Mouse (Mus musculus): ENCODE measurements around the gene Cdh15. TPM values are rescaled to one million over a fixed set of nuclear protein-coding genes. Genes with fewer than 3 reads are reported as not detected.
A peak's percentile ranks its signal among the peaks of the same experiment; 100 is the strongest.

Gene Cdh15
- polyA plus RNA-seq, 1 experiment from 2014 or later = 5.4 TPM

DNA sequence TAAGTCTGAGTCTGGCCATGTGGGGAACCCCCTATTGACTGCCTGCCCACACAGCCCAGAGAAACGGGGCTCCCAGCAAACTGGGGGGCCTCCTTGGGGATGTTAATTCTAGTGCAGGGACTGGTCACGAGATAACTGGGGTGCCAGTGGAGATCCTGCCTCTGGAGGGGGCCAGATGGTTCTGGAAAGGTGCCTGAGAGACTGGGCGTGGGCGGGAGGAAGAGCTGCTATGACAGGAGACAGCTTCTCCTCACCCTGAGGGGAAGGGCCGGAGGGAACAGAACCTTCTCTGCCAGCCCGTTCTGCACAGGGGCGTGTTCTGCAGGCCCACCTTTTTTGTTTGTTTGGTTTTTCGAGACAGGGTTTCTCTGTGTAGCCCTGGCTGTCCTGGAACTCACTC lies 18.5 kb downstream of the Cdh15 start:
- H3K4me1 ChIP-seq = peaks cover 11% of the 10 kb centered on the region; the same call in 1 of the 2 replicates
- no peak overlapping the region for H3K4me3 ChIP-seq
- no peak overlapping the region for H3K4me2 ChIP-seq (replicated peaks)
- H3K27me3 ChIP-seq (replicated peaks) = no peaks in the 10 kb centered on the region; the same call in 1 of the 2 replicates
- ATAC-seq (ENCODE audit: low FRiP score, low read depth) = no peak
- H3K9me3 ChIP-seq = peaks cover 12% of the 10 kb centered on the region; the same call in 1 of the 2 replicates
- 79% methylated on average over 8 of the region's 8 CpGs for WGBS
- no peak overlapping the region for H3K27ac ChIP-seq
- no peak overlapping the region for H3K9ac ChIP-seq
- no peaks in the 10 kb centered on the region for H3K36me3 ChIP-seq

DNA sequence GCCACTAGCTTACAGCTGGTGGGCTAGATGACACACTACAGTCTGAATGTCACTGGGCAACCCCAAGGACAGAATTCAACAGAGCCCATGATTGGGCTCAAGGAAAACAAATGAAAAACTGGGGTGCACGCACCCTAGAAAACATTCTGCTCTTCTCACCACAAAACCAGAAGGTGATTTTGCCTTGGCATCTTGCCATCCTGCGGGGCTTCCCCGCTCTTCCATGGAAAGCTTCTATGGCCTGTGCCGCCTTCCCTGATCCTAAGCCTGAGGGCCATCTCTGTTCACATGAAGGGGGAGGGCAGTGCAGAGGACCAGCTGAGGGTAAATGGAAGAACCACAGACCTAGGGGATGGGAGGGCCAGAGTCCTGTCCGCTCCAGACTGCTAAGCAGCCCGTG lies 20.2 kb downstream of the Cdh15 start:
- Histone ChIP-seq H3K36me3 (no peaks in the 10 kb centered on the region), H3K9ac (no peak overlapping the region), H3K27ac (no peak overlapping the region), H3K9me3 (peaks cover 12% of the 10 kb centered on the region; the same call in 1 of the 2 replicates), H3K4me3 (no peak overlapping the region), H3K4me1 (peaks cover 11% of the 10 kb centered on the region; the same call in 1 of the 2 replicates), H3K4me2 (replicated peaks) (no peak overlapping the region), H3K27me3 (replicated peaks) (no peaks in the 10 kb centered on the region; the same call in 1 of the 2 replicates)
- ATAC-seq (ENCODE audit: low FRiP score, low read depth) = no peak
- WGBS = 93% methylated on average over 6 of the region's 6 CpGs

DNA sequence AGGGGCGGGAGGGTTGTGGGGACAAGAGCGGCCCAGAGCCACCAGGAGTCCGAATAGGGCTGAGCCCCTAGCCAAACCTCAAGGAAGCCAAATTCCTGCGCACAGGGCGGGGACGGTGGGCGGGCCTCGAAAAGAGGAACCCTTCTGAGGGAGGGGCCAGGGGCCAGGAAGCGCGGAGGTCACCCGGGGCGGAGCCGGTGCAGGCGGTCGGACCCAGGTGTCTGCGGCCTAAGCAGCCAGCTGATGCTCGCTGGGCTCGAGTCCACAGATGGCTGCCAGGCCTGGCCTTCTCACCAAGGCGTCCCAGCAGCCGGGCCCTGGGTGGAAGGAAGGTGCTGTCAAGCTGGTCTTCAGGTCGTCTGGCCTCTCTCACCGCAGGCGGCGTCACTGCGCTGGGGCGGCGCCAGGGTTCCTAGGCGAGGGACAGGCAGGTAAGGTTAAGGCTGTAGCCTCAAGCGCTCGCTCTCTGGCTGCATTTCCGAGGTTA lies 22.7 kb downstream of the Cdh15 start:
- Histone ChIP-seq H3K4me1 (peaks cover 8% of the 10 kb centered on the region; the same call in 1 of the 2 replicates), H3K4me3 (no peak overlapping the region), H3K27ac (no peak overlapping the region), H3K9ac (no peak overlapping the region), H3K9me3 (0 out of 2 replicates have a peak, but pooled peaks cover under 1% of the 10 kb centered on the region), H3K4me2 (replicated peaks) (peak overlapping the region; percentile 40), H3K27me3 (replicated peaks) (no peaks in the 10 kb centered on the region; the same call in 1 of the 2 replicates), H3K36me3 (no peaks in the 10 kb centered on the region)
- 16% methylated on average over 31 of the region's 31 CpGs for WGBS
- ATAC-seq (ENCODE audit: low FRiP score, low read depth) = no peak

DNA sequence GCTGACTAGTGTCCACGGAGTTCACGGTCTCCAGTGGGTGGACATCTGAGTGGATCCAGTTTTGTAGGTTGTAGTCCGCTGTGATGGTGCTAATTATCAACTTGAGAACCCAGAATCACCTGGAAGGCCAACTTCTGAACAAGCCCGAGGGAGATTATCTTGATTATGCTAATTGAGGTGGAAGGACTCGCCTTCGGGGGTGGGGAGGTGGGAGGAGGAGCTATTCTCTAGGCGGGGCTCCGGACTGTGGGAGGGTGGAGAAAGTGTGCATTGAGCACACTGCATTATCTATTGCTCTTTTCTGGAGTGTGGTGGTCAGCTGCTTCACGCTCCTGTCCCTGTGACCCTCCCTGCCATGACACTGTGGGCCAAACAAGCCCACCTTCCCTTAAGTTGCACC lies 23.9 kb downstream of the Cdh15 start:
- Histone ChIP-seq H3K36me3 (no peaks in the 10 kb centered on the region), H3K4me3 (no peak overlapping the region), H3K27me3 (replicated peaks) (no peaks in the 10 kb centered on the region; the same call in 1 of the 2 replicates), H3K9ac (no peak overlapping the region), H3K4me1 (peaks cover 8% of the 10 kb centered on the region; the same call in 1 of the 2 replicates), H3K4me2 (replicated peaks) (no peak overlapping the region), H3K9me3 (no peaks in the 10 kb centered on the region), H3K27ac (no peak overlapping the region)
- WGBS = 77% methylated on average over 9 of the region's 9 CpGs
- no peak for ATAC-seq (ENCODE audit: low FRiP score, low read depth)

DNA sequence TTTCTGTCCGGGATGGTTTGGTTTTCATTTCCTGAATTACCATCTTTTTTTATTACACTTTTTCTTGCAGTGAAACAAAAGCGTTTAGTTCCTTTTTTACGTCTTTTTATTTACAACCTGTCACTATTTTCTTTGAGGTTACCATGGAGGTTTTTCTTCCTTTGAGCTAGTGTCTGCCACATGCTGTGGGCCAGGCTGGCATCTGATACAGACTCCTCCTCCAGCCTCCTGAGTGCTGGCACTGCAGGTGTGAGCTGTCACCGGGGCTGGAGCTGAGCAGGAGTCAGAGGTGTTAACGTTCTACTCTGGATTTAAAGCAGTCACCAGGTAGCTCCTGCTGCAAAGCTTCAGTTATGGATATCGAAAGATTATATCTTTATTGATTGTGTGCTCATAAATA lies 25.4 kb downstream of the Cdh15 start:
- Histone ChIP-seq H3K9me3 (no peaks in the 10 kb centered on the region), H3K27me3 (replicated peaks) (no peaks in the 10 kb centered on the region; the same call in 1 of the 2 replicates), H3K9ac (no peak overlapping the region), H3K4me3 (no peak overlapping the region), H3K4me1 (peaks cover 8% of the 10 kb centered on the region; the same call in 1 of the 2 replicates), H3K4me2 (replicated peaks) (no peak overlapping the region), H3K27ac (no peak overlapping the region), H3K36me3 (no peaks in the 10 kb centered on the region)
- 27% methylated on average over 6 of the region's 6 CpGs for WGBS
- ATAC-seq (ENCODE audit: low FRiP score, low read depth) = no peak

DNA sequence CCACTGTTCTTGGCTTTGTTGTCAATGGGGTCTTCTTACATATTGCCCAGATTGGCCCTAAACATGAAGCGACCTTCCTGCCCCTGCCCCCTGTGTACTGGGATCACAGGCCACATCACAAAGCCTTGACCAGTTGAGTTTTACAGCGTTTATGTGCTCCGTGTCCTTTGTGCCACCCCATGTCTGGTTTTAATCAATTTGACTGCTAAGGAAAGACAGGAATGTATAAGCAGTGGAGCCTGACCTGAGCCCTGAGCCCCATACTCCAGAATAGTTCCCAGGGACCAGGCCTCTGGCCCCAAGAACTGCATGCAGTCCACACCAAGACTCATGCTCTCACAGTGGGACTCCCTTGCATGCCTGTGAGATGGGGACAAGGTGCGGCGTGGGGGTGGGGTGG lies 27.4 kb downstream of the Cdh15 start:
- WGBS = 67% methylated on average over 5 of the region's 5 CpGs
- Histone ChIP-seq H3K9me3 (no peaks in the 10 kb centered on the region), H3K27me3 (replicated peaks) (no peaks in the 10 kb centered on the region), H3K4me3 (no peak overlapping the region), H3K36me3 (no peaks in the 10 kb centered on the region), H3K4me1 (peaks cover 12% of the 10 kb centered on the region), H3K27ac (no peak overlapping the region), H3K4me2 (replicated peaks) (no peak overlapping the region), H3K9ac (no peak overlapping the region)
- ATAC-seq (ENCODE audit: low FRiP score, low read depth) = no peak

DNA sequence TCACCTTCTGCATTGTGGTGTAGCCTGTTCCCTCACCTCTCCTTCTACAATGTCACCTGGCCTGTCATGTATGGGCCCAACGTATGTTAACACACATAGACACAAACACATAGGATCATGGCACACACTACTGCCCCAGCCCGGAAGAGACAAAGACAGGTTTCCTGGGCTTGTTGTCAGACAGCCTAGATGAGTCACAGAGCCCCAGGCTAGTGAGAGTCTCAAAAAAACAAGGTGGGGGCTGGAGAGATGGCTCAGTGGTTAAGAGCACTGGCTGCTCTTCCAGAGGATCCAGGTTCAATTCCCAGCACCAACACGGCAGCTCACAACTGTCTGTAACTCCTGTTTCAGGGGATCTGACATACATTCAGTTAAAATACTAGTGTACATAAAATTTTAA lies 30.5 kb downstream of the Cdh15 start:
- H3K9ac ChIP-seq = no peak overlapping the region
- H3K4me3 ChIP-seq = no peak overlapping the region
- H3K4me1 ChIP-seq = peaks cover 9% of the 10 kb centered on the region
- H3K36me3 ChIP-seq = peaks cover 14% of the 10 kb centered on the region
- no peaks in the 10 kb centered on the region for H3K27me3 ChIP-seq (replicated peaks)
- ATAC-seq (ENCODE audit: low FRiP score, low read depth) = no peak
- H3K4me2 ChIP-seq (replicated peaks) = no peak overlapping the region
- H3K27ac ChIP-seq = no peak overlapping the region
- no peaks in the 10 kb centered on the region for H3K9me3 ChIP-seq
- WGBS = 91% methylated on average over 3 of the region's 3 CpGs

DNA sequence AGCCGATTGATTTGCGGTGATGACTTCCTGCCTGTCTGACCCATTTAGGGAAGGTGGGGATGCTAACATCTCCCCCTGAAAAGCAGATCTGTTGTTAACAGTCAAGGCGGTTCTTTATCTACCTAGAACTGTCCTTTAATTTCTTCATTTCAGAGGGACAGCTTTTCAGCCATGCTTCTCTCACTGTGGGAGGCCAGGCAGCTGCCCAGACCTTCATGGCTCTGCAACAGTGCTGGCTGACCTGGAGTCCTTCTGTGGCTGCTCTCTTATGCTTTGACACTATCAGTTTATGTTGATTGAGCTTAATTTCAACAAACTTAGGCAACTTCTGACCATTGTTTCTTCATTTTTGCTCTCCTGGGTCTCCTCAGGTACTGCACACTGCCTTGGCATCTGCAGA lies 32.5 kb downstream of the Cdh15 start:
- Histone ChIP-seq H3K27me3 (replicated peaks) (no peaks in the 10 kb centered on the region), H3K27ac (no peak overlapping the region), H3K4me3 (no peak overlapping the region), H3K36me3 (peaks cover 34% of the 10 kb centered on the region), H3K4me2 (replicated peaks) (no peak overlapping the region), H3K9ac (no peak overlapping the region), H3K4me1 (peaks cover 9% of the 10 kb centered on the region), H3K9me3 (no peaks in the 10 kb centered on the region)
- WGBS = 31% methylated on average over 3 of the region's 3 CpGs
- no peak for ATAC-seq (ENCODE audit: low FRiP score, low read depth)

DNA sequence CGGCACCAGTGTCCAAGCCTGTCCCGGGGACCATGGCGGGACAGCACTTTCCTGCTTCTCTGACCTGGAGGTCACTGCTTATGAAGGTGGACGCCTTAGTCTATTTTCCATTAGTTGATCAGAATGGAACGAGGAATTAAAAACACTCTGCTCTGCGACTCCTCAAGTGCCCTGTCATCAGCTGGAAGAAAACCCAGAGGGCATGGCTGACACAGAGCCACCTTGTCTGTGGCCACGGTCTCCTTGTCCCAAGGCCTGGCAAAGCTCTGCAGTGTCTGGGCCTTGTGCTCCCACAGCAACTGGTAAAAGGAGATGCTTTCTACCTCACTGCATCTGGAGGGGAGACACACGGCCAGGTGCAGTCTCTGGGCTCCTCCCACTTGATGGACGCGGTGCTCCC lies 35.9 kb downstream of the Cdh15 start:
- Histone ChIP-seq H3K9ac (no peak overlapping the region), H3K4me1 (peaks cover 9% of the 10 kb centered on the region), H3K4me3 (no peak overlapping the region), H3K36me3 (peaks cover 67% of the 10 kb centered on the region), H3K9me3 (no peaks in the 10 kb centered on the region), H3K27me3 (replicated peaks) (no peaks in the 10 kb centered on the region), H3K27ac (no peak overlapping the region), H3K4me2 (replicated peaks) (no peak overlapping the region)
- ATAC-seq (ENCODE audit: low FRiP score, low read depth) = no peak
- WGBS = 90% methylated on average over 10 of the region's 10 CpGs

DNA sequence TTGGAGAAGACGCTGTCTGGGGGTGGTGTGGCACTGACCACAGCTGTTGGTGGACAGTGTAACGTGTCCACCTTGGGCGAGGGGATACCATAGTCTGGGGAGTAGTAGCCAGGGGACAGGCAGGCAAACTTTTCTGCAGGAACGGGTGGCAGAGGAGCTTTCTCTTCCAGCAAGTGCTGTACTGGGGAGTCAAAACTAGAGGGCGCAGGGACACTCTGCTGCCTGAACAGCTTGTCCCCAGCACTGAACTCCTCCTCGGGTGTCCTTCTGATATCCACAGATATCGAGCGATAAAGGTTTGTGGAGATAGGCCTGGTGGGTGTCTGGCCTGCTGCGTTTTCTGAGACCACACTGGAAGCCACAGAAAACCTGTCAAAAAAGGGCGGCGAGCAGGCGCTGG lies 43.7 kb downstream of the Cdh15 start:
- Histone ChIP-seq H3K27me3 (replicated peaks) (no peaks in the 10 kb centered on the region), H3K9me3 (no peaks in the 10 kb centered on the region), H3K27ac (no peak overlapping the region), H3K4me1 (no peaks in the 10 kb centered on the region), H3K36me3 (peaks cover 98% of the 10 kb centered on the region), H3K9ac (no peak overlapping the region), H3K4me2 (replicated peaks) (no peak overlapping the region), H3K4me3 (no peak overlapping the region)
- WGBS = 92% methylated on average over 12 of the region's 12 CpGs
- ATAC-seq (ENCODE audit: low FRiP score, low read depth) = no peak

DNA sequence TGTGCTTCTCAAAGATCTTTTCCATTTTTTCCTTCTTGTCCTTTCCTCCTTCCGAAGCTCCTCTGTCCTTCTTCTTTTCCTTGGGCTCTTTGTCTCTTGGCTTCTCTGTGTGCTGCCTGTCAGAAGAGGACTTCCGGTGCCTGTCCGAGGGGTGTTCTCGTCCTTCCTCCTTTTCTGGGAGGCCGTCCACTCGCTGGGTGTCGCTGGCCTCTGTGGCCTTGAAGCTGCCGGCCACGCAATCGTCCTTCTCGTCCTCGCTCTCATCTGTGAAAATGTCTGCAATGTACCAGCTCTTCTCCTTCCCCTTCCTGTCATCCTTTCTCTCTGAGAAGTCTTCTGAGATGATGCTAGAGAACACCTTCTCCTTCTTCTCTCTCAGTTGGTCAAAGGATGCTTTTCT lies 45.7 kb downstream of the Cdh15 start:
- 92% methylated on average over 12 of the region's 12 CpGs for WGBS
- Histone ChIP-seq H3K27ac (no peak overlapping the region), H3K27me3 (replicated peaks) (no peaks in the 10 kb centered on the region), H3K9me3 (no peaks in the 10 kb centered on the region), H3K36me3 (peaks cover 97% of the 10 kb centered on the region), H3K9ac (no peak overlapping the region), H3K4me2 (replicated peaks) (no peak overlapping the region), H3K4me3 (no peak overlapping the region), H3K4me1 (no peaks in the 10 kb centered on the region)
- ATAC-seq (ENCODE audit: low FRiP score, low read depth) = no peak

DNA sequence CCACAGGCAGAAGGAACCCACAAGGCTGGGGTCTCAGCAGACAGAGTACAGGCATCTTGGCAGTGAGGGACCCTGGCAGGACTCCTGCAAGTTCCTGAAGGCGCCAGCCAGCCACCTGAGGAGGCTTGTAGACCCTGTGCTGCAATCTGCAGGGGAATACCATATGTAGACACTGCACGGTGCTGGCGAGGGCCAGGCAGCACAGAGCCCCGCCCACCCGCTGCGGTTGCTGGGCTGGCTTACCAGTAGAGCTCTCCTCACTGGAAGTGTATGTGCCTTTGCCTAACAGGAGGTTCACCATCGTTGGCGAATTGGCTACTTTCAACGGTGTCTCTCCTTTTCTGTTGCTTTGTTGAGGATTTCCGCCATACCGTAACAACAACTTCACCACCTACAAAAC lies 48.6 kb downstream of the Cdh15 start:
- peaks cover 86% of the 10 kb centered on the region for H3K36me3 ChIP-seq
- WGBS = 97% methylated on average over 11 of the region's 11 CpGs
- H3K4me1 ChIP-seq = no peaks in the 10 kb centered on the region
- H3K4me2 ChIP-seq (replicated peaks) = no peak overlapping the region
- H3K27ac ChIP-seq = no peak overlapping the region
- ATAC-seq (ENCODE audit: low FRiP score, low read depth) = no peak
- no peaks in the 10 kb centered on the region for H3K9me3 ChIP-seq
- H3K4me3 ChIP-seq = no peak overlapping the region
- no peak overlapping the region for H3K9ac ChIP-seq
- H3K27me3 ChIP-seq (replicated peaks) = no peaks in the 10 kb centered on the region

DNA sequence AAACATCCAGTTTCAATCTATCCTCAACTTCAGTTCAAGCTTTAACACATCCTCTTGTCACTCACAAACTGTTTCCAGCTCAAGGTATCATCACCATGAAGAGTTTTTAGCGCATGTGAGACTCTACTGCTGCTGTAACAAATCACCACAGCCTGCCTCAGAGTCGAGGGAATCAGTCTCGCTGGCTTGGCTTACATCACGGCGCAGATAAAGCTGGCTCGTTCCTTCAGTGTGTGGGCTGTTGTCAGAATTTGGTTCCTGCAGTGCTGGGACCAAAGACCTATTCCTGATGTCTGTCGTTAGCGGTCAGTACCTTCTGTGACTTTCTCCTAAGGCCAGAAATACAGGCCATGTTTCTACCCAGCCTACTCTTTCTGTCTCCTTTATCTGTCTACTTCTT lies 49.4 kb downstream of the Cdh15 start:
- 94% methylated on average over 8 of the region's 8 CpGs for WGBS
- H3K36me3 ChIP-seq = peaks cover 77% of the 10 kb centered on the region
- H3K27me3 ChIP-seq (replicated peaks) = no peaks in the 10 kb centered on the region

More for the DNA sequence above, 49.4 kb downstream of the Cdh15 start:
- H3K4me3 ChIP-seq = no peak overlapping the region
- no peaks in the 10 kb centered on the region for H3K9me3 ChIP-seq
- no peak overlapping the region for H3K4me2 ChIP-seq (replicated peaks)
- no peaks in the 10 kb centered on the region for H3K4me1 ChIP-seq
- H3K27ac ChIP-seq = no peak overlapping the region
- no peak overlapping the region for H3K9ac ChIP-seq
- no peak for ATAC-seq (ENCODE audit: low FRiP score, low read depth)
